Mouse (Mus musculus) MEL (cell line): ENCODE results near the gene Tmem178b. TPM values are rescaled to one million over a fixed set of nuclear protein-coding genes. Genes with fewer than 3 reads are reported as not detected.

Experiments used
- DNase-seq: peaks from one replicate; pipeline ENCODE4 v3.0.0; 2011; ENCODE audit warnings: low read depth, low spot score
- H3K27ac ChIP-seq: 2 replicates; pipeline ENCODE4 v1.5.1; 2012; ENCODE audit warnings: low read depth, mild to moderate bottlenecking, control low read depth, low read length, moderate library complexity; ENCODE audit not compliant: control insufficient read depth
- H3K27me3 ChIP-seq, 2 experiments: fragments of 150-350 bp in 1 of 2; sonication (generic) in 1 of 2; 2 replicates each; pipeline ENCODE4 v1.6.1; 2012; ENCODE audit warnings: low read length in 2 of 2, mild to moderate bottlenecking in 2 of 2, improper control_type of control experiment in 1 of 2, moderate library complexity in 1 of 2; ENCODE audit not compliant: insufficient read depth in 2 of 2, control insufficient read depth in 1 of 2
- H3K36me3 ChIP-seq, 2 experiments: 2 replicates each; pipeline ENCODE4 v1.6.1; 2012 to 2014; ENCODE audit warnings: low read length in 2 of 2, improper control_type of control experiment in 1 of 2, inconsistent platforms in 1 of 2, mild to moderate bottlenecking in 1 of 2; ENCODE audit not compliant: insufficient read depth in 2 of 2, control insufficient read depth in 1 of 2
- H3K4me1 ChIP-seq, 2 experiments: fragments of 150-350 bp in 1 of 2; sonication (generic) in 1 of 2; 2 replicates each; pipeline ENCODE4 v1.6.1; 2012; ENCODE audit warnings: low read length in 2 of 2, improper control_type of control experiment in 1 of 2, mild to moderate bottlenecking in 1 of 2; ENCODE audit not compliant: insufficient read depth in 2 of 2, control insufficient read depth in 1 of 2
- H3K4me3 ChIP-seq, 2 experiments: fragments of 150-350 bp in 1 of 2; sonication (generic) in 1 of 2; 2 replicates each; pipeline ENCODE4 v1.5.1; 2012; ENCODE audit warnings: low read depth in 2 of 2, low read length in 2 of 2, mild to moderate bottlenecking in 2 of 2, moderate library complexity in 2 of 2, control low read depth in 1 of 2, improper control_type of control experiment in 1 of 2; ENCODE audit not compliant: control insufficient read depth in 1 of 2, insufficient read depth in 1 of 2
- H3K79me2 ChIP-seq: 2 replicates; pipeline ENCODE4 v1.6.1; 2012; ENCODE audit warnings: mild to moderate bottlenecking, low read length, moderate library complexity; ENCODE audit not compliant: control insufficient read depth, poor library complexity, insufficient read depth
- H3K9ac ChIP-seq: 2 replicates; pipeline ENCODE4 v1.6.1; 2012; ENCODE audit warnings: low read depth, mild to moderate bottlenecking, control low read depth, low read length, moderate library complexity; ENCODE audit not compliant: control insufficient read depth, poor library complexity, severe bottlenecking
- H3K9me3 ChIP-seq: fragments of 150-350 bp; sonication (generic); replicated peaks from 2 replicates; pipeline ENCODE4 v1.6.1; 2012; ENCODE audit warnings: mild to moderate bottlenecking, low read length, improper control_type of control experiment, moderate library complexity; ENCODE audit not compliant: insufficient read depth
- CHD1 ChIP-seq: IDR thresholded peaks from 2 replicates; pipeline ENCODE4 v1.6.1; 2012; ENCODE audit warnings: low read depth, mild to moderate bottlenecking, inconsistent platforms, low read length, improper control_type of control experiment
- CHD2 ChIP-seq: IDR thresholded peaks from 2 replicates; pipeline ENCODE4 v1.6.1; 2011; ENCODE audit warnings: low read length, improper control_type of control experiment
- CTCF ChIP-seq, 3 experiments: IDR thresholded peaks in 2 of 3; conservative IDR thresholded peaks in 1 of 3; 2 replicates each; pipeline ENCODE4 v1.5.1; 2011 to 2012; ENCODE audit warnings: low read length in 3 of 3, low read depth in 2 of 3, mild to moderate bottlenecking in 2 of 3, improper control_type of control experiment in 1 of 3, inconsistent platforms in 1 of 3, mixed read lengths in 1 of 3, moderate library complexity in 1 of 3; ENCODE audit not compliant: control insufficient read depth in 1 of 3, insufficient read depth in 1 of 3, poor library complexity in 1 of 3, severe bottlenecking in 1 of 3
- E2F4 ChIP-seq: IDR thresholded peaks from 2 replicates; pipeline ENCODE4 v1.6.1; 2011; ENCODE audit warnings: low read depth, low read length, improper control_type of control experiment, borderline replicate concordance
- ETS1 ChIP-seq: IDR thresholded peaks from 2 replicates; pipeline ENCODE4 v1.6.1; 2012; ENCODE audit warnings: low read depth, mild to moderate bottlenecking, inconsistent platforms, low read length, improper control_type of control experiment, moderate library complexity
- HCFC1 ChIP-seq: IDR thresholded peaks from 2 replicates; pipeline ENCODE4 v1.6.1; 2012; ENCODE audit warnings: low read depth, mild to moderate bottlenecking, inconsistent platforms, low read length, improper control_type of control experiment, moderate library complexity
- MAZ ChIP-seq: IDR thresholded peaks from 2 replicates; pipeline ENCODE4 v1.6.1; 2012; ENCODE audit warnings: low read depth, mild to moderate bottlenecking, inconsistent platforms, low read length, improper control_type of control experiment
- MXI1 ChIP-seq: IDR thresholded peaks from 2 replicates; pipeline ENCODE4 v1.6.1; 2011; ENCODE audit warnings: mild to moderate bottlenecking, low read depth, low read length, improper control_type of control experiment
- MYC ChIP-seq: IDR thresholded peaks from 2 replicates; pipeline ENCODE4 v1.6.1; 2011; ENCODE audit warnings: low read depth, mild to moderate bottlenecking, low read length, improper control_type of control experiment, moderate library complexity
- NELFE ChIP-seq: IDR thresholded peaks from 2 replicates; pipeline ENCODE4 v1.6.1; 2011; ENCODE audit warnings: low read depth, low read length, improper control_type of control experiment
- POLR2AphosphoS2 ChIP-seq: IDR thresholded peaks from 2 replicates; pipeline ENCODE4 v1.6.1; 2011; ENCODE audit warnings: low read length, improper control_type of control experiment
- RAD21 ChIP-seq: IDR thresholded peaks from 2 replicates; pipeline ENCODE4 v1.6.1; 2011; ENCODE audit warnings: mild to moderate bottlenecking, low read depth, low read length, improper control_type of control experiment
- SIN3A ChIP-seq: IDR thresholded peaks from 2 replicates; pipeline ENCODE4 v1.6.1; 2012; ENCODE audit warnings: low read length, improper control_type of control experiment, inconsistent platforms
- UBTF ChIP-seq: IDR thresholded peaks from 2 replicates; pipeline ENCODE4 v1.6.1; 2012; ENCODE audit warnings: low read depth, mild to moderate bottlenecking, inconsistent platforms, low read length, improper control_type of control experiment, moderate library complexity, borderline replicate concordance; ENCODE audit not compliant: insufficient read depth
- USF2 ChIP-seq, 2 experiments: IDR thresholded peaks; 2 replicates each; pipeline ENCODE4 v1.6.1; 2011 to 2012; ENCODE audit warnings: improper control_type of control experiment in 2 of 2, low read length in 2 of 2, borderline replicate concordance in 1 of 2, inconsistent platforms in 1 of 2, low read depth in 1 of 2, mild to moderate bottlenecking in 1 of 2; ENCODE audit not compliant: insufficient read depth in 1 of 2
- ZC3H11A ChIP-seq: IDR thresholded peaks from 2 replicates; pipeline ENCODE4 v1.6.1; 2012; ENCODE audit warnings: low read depth, mild to moderate bottlenecking, inconsistent platforms, low read length, improper control_type of control experiment
- ZKSCAN1 ChIP-seq: IDR thresholded peaks from 2 replicates; pipeline ENCODE4 v1.6.1; 2012; ENCODE audit warnings: low read depth, mild to moderate bottlenecking, inconsistent platforms, low read length, improper control_type of control experiment, moderate library complexity
- ZNF384 ChIP-seq: IDR thresholded peaks from 2 replicates; pipeline ENCODE4 v1.6.1; 2012; ENCODE audit warnings: low read depth, mild to moderate bottlenecking, inconsistent platforms, low read length, improper control_type of control experiment
- polyA plus RNA-seq, 2 experiments: library from polyadenylated mRNA; stranded (reverse) in 1 of 2; unstranded in 1 of 2; fragments of >175 nt in 1 of 2; fragments of >200 nt in 1 of 2; gene quantifications; 2 replicates each; pipeline versions ENCODE4 v1.2.1 to v1.2.4; 2012; ENCODE audit warnings: low replicate concordance in 2 of 2, low read depth in 1 of 2; ENCODE audit not compliant: insufficient read length in 2 of 2, insufficient read depth in 1 of 2, missing spikeins in 1 of 2
- total RNA-seq: library from RNA; depleted of rRNA; stranded (reverse); fragments of 300-350 nt; gene quantifications from 2 replicates; pipeline ENCODE4 v1.2.3, GENCODE M21; 2012

Gene Tmem178b
- total and polyA plus RNA-seq, 3 experiments = not detected

DNA sequence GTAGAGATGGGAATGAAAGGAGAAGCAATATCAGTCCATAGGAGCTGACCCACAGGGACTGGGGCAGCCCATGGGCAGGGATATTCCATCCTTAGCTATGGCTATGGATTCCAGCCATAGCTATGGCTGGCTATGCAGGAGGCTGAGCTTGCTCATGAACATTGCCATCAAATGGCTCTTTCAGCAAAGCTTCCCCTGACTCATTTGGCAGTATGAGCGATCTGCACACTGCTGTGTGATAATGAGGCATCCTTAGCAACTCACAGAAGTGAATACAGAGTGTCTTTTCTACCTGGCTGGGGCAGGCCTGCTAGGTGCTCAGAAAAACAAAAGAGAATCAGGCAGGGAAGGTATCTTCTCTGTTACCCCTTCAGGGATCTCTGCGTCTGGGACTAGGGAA lies 332.3 kb downstream of the Tmem178b start:
- Histone ChIP-seq H3K9ac (no peak overlapping the region), H3K4me3 (no peak overlapping the region), H3K79me2 (no peaks in the 10 kb centered on the region), H3K27ac (no peak overlapping the region), H3K36me3 (no peaks in the 10 kb centered on the region), H3K9me3 (no peaks in the 10 kb centered on the region), H3K27me3 (no peaks in the 10 kb centered on the region), H3K4me1 (no peaks in the 10 kb centered on the region)
- DNase-seq = no peak
- TF ChIP-seq E2F4 (no peak), UBTF (no peak), MAZ (no peak), ZC3H11A (no peak), ZNF384 (no peak), RAD21 (no peak)

- no peak for DNase-seq
- H3K9me3 ChIP-seq = no peaks in the 10 kb centered on the region
- no peak for TF ChIP-seq ETS1
- TF ChIP-seq POLR2AphosphoS2 = no peak
- no peak for TF ChIP-seq NELFE
- TF ChIP-seq ZNF384 = no peak
- no peak for TF ChIP-seq UBTF
- TF ChIP-seq CTCF (IDR thresholded peaks at IDR 0.05 in 2 of 3, conservative IDR thresholded peaks at IDR 0.05 in 1 of 3; ENCODE audit: control insufficient read depth in 1 of 3, insufficient read depth in 1 of 3, low read depth in 2 of 3, low read length in 3 of 3, poor library complexity in 1 of 3, severe bottlenecking in 1 of 3) = no peak
- TF ChIP-seq MAZ = no peak
- TF ChIP-seq USF2 (IDR thresholded peaks at IDR 0.05; ENCODE audit: borderline replicate concordance in 1 of 2, insufficient read depth in 1 of 2, low read depth in 1 of 2, low read length in 2 of 2) = no peak
- TF ChIP-seq CHD1 = no peak
- TF ChIP-seq MYC = no peak
- TF ChIP-seq ZKSCAN1 = no peak
- no peak for TF ChIP-seq SIN3A
- TF ChIP-seq MXI1 = no peak
- no peak for TF ChIP-seq HCFC1
- TF ChIP-seq CHD2 = no peak
- no peaks in the 10 kb centered on the region for H3K36me3 ChIP-seq
- H3K9ac ChIP-seq = no peak overlapping the region
- H3K27me3 ChIP-seq = no peaks in the 10 kb centered on the region; a peak in 1 of 4 replicates
- no peaks in the 10 kb centered on the region for H3K4me1 ChIP-seq
- no peak overlapping the region for H3K27ac ChIP-seq
- H3K79me2 ChIP-seq = no peaks in the 10 kb centered on the region
- no peak overlapping the region for H3K4me3 ChIP-seq
Measured at GRCm38 (mm10) chr6:40208014-40208413, 334.9 kb downstream of the Tmem178b start.
